Mouse (Mus musculus): Measurements from ENCODE around the gene Aarsd1.

DNA sequence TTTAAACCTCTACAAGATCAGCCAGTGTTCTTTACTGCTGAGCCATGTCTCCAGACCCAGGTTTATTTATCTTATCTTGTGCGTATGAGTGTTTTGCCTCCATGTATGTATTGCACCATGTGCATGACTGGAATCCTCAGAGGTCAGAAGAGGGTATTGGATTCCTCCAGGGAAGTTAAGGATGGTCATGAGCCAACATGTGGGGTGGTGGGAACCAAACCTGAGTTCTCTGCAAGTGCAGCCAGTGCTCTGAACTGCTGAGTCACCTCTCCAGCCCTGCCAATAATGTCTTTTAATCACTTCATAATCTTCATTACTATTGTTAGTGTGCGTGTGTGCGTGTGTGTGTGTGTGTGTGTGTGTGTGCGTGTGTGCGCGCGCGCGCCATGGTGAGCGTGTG, 34.1 kb upstream of the Aarsd1 start:
- TF ChIP-seq CTCF (IDR thresholded peaks at IDR 0.05) (no peak), EP300 (IDR thresholded peaks at IDR 0.05) (no peak)
